Mouse (Mus musculus) thymus, adult 2 months (tissue): ENCODE data around the gene Lilr4b.

ENCODE experiments used
- CTCF ChIP-seq: fragments of 200-500 bp; IDR thresholded peaks from 2 replicates; pipeline ENCODE4 v1.5.1; 2012; ENCODE audit warnings: mild to moderate bottlenecking, control low read depth, low read length, moderate library complexity, borderline replicate concordance; ENCODE audit not compliant: control insufficient read depth, poor library complexity, insufficient read depth; ENCODE audit errors: extremely low read depth
- POLR2A ChIP-seq: fragments of 200-500 bp; IDR thresholded peaks from 2 replicates; pipeline ENCODE4 v1.6.1; 2012; ENCODE audit warnings: mild to moderate bottlenecking, low read length, control low read depth, moderate library complexity; ENCODE audit not compliant: control insufficient read depth, poor library complexity, insufficient read depth; ENCODE audit errors: extremely low read depth

DNA sequence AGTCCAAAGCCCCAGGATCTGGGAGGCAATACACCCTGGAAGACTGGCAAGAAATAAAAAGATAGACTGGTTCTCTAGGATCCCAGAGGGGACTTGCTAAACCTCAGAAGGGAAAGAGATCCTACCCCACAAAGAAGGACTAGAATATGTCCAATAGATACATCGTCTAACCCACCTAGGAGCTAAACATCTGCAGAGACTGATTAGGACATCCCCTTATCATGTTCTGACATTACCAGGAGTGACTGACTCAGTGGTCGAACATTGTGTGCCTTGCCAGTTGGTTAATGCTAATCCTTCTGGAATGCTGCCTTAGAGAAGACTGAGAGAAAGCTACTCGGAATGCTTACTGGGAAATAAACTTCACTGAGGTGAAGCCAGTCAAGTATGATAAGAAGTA lies 49.1 kb downstream of the Lilr4b start:
- no peak for TF ChIP-seq CTCF
- TF ChIP-seq POLR2A: no peak
